Mouse (Mus musculus) megakaryocyte, embryonic 14.5 days (primary cell): ENCODE data around the gene Gm20388. TPM values are rescaled to one million over a fixed set of nuclear protein-coding genes. Genes with fewer than 3 reads are reported as not detected.

ENCODE experiments used
- H3K27me3 ChIP-seq: replicated peaks from 2 replicates; pipeline ENCODE3; 2012; ENCODE audit warnings: inconsistent platforms
- H3K36me3 ChIP-seq: replicated peaks from 2 replicates; pipeline ENCODE3; 2012; ENCODE audit warnings: low read length, inconsistent platforms, mixed read lengths
- H3K4me1 ChIP-seq: 2 replicates; pipeline ENCODE4 v1.6.1; 2012; ENCODE audit warnings: inconsistent platforms
- H3K4me3 ChIP-seq: replicated peaks from 2 replicates; pipeline ENCODE3; 2012; ENCODE audit warnings: moderate library complexity, mild to moderate bottlenecking, inconsistent platforms
- H3K9me3 ChIP-seq: 2 replicates; pipeline ENCODE4 v1.6.1; 2012; ENCODE audit warnings: inconsistent platforms
- FLI1 ChIP-seq: IDR thresholded peaks from 2 replicates; pipeline ENCODE4 v1.6.1; 2012; ENCODE audit warnings: low read length, inconsistent platforms, mixed read lengths
- GATA1 ChIP-seq: IDR thresholded peaks from 3 replicates; pipeline ENCODE4 v1.6.1; 2012; ENCODE audit warnings: mixed read lengths, low read length, inconsistent platforms, borderline replicate concordance
- polyA plus RNA-seq: library from polyadenylated mRNA; stranded (reverse); fragments of >175 nt; gene quantifications from 2 replicates; pipeline ENCODE4 v1.2.3, GENCODE M21; 2012; ENCODE audit warnings: low replicate concordance; ENCODE audit not compliant: insufficient read depth

Gene Gm20388
- polyA plus RNA-seq, 1 experiment: 111 TPM

DNA sequence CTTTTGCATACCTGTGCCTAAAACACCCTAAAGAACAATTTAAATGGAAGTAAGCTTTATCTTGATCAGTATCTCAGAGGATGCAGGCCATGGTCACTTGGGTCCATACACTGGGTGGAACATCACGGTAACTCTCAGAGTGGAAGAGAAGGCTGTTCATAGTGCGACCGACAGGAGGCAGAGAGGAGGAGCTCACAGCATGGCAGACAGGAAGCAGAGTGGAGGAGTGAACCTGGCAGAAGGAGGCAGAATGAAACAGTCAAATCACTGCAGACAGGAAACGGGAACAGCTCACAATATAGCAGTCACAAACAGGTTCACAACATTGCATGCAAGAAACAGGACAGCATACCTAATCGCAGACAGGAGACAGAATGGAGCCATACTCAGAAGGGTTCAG, 4239.9 kb downstream of the Gm20388 start:
- Histone ChIP-seq H3K4me1 (no peaks in the 10 kb centered on the region; the same call in 1 of the 2 replicates), H3K4me3 (no peak overlapping the region), H3K27me3 (peaks cover 43% of the 10 kb centered on the region), H3K9me3 (peaks cover 28% of the 10 kb centered on the region), H3K36me3 (no peaks in the 10 kb centered on the region)
- no peak for TF ChIP-seq GATA1
- TF ChIP-seq FLI1: no peak

DNA sequence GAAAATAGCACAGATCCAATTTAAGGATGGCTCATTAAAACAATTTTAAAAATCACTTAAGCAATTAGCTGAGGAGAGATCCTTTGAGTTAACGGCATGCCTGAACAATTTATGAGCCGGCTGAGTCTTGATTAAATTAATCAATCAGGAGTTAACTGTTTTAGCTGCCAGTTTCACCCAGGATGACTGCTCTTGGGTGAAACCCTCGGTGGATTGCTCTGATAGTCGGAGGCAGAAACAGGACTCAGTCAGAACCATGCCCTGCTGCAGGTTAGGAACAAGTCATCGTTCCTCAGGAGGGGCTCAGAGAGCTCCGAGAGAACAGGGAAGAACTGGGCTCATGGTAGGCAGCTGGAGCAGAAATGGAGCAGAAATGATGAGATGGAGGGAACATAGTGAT, 4241.2 kb downstream of the Gm20388 start:
- H3K4me1 ChIP-seq: no peaks in the 10 kb centered on the region; the same call in 1 of the 2 replicates
- H3K27me3 ChIP-seq: peaks cover 44% of the 10 kb centered on the region
- peaks cover 28% of the 10 kb centered on the region for H3K9me3 ChIP-seq
- H3K36me3 ChIP-seq: no peaks in the 10 kb centered on the region
- H3K4me3 ChIP-seq: no peak overlapping the region
- TF ChIP-seq FLI1 (no peak), GATA1 (no peak)

DNA sequence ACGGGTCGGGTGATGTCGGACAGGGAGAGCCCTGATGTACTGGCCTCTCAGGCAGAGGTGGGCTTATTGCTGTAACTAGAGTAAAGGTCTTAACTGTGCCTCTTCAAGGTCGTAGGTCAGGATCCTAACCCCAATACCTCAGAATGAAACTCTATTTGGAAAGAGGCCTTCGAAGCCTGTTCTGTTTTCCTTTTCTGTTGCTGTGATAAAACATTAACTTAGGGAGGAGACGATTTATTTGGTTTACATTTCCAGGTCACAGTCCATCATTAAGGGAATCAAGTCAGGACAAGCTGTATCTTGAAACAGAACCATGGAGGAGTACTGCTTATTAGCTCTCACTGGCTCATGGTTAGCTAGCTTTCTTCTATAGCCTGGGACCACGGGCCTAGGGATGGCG, 4242.1 kb downstream of the Gm20388 start:
- Histone ChIP-seq H3K9me3 (peaks cover 28% of the 10 kb centered on the region), H3K4me1 (peaks cover 6% of the 10 kb centered on the region), H3K27me3 (peaks cover 48% of the 10 kb centered on the region), H3K4me3 (no peak overlapping the region), H3K36me3 (no peaks in the 10 kb centered on the region)
- TF ChIP-seq GATA1 (no peak), FLI1 (no peak)

DNA sequence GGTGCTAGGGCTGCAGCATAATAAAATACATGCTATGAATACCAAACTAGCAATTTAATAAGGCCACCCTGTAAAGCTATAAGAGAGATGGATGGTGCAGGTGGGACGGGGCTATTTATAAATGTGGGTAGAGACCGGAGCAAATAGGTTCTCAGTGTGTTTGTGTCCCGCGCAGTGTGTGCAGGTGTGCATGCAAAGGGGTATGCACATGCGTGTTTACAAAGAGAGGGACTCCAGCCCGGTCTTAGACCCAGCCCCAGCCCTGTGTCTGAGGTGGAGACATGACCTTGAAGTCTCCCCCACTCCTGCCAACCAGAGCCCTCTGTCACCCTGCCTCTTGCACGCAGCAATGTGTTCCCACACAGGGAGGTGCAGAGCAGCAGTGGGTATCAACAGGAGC, 4245.7 kb downstream of the Gm20388 start:
- H3K9me3 ChIP-seq: peaks cover 20% of the 10 kb centered on the region
- TF ChIP-seq GATA1: no peak
- H3K4me1 ChIP-seq: peaks cover 9% of the 10 kb centered on the region
- peaks cover 45% of the 10 kb centered on the region for H3K27me3 ChIP-seq
- no peaks in the 10 kb centered on the region for H3K36me3 ChIP-seq
- no peak overlapping the region for H3K4me3 ChIP-seq

DNA sequence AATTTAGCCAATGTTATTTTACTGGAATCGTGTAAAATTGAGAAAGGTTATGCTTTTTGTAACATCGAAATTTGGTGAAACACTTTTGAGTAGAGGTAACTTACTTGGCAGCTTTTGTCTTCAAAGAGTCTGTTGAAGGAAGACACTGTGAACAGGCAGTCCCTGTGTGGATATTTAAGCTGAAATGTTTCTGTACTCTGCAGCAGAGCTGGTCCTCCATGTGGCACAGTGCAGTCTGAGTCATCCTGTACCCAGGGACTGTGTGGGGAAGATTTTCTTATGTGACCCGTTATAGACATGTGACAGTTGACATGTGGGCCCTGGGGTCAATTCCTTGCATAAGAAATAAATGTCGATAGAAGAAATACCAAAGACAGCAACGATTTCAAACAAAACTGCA, 4251.0 kb downstream of the Gm20388 start:
- TF ChIP-seq GATA1: no peak
- Histone ChIP-seq H3K4me3 (no peak overlapping the region), H3K36me3 (no peaks in the 10 kb centered on the region), H3K27me3 (peaks cover 39% of the 10 kb centered on the region), H3K9me3 (0 out of 2 replicates have a peak, but pooled peaks cover 3% of the 10 kb centered on the region), H3K4me1 (peaks cover 9% of the 10 kb centered on the region)

DNA sequence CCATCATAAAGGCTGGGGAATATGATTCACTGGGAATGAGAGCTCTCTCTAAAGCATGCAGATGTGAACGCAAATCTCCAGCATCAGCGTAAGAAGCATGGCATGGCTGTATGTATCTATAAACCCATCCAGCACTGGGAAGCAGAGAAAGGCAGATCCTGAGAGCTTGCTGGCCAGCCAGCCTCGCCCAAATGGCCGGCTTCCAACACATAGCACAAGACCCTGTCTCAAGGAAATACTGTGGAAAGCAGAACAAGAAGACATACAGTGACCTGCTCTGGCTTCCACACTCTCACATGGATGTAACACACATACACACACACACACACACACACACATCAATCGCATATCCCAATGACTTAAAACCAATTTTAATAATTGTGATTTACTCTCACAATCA, 4252.6 kb downstream of the Gm20388 start:
- TF ChIP-seq FLI1 (no peak), GATA1 (no peak)
- no peaks in the 10 kb centered on the region for H3K36me3 ChIP-seq

DNA sequence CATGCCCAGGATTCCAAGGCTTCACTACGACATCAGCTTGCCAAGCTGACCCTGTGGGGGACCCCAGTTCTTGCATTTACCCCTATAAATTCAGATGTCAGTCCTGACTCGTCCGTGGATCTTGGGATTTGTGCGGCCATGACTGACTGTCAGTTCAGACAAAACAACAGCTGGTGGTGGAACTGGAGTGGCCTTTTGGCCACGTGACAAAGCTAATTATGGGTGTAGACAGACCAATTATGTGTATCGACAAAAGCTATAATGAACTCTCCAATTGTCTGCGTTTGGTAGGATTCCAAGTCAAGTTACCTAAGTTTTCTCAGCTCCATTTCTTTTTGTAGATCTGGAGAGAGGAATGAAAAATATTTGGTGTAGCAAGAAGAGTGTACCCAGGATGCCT, 4259.1 kb downstream of the Gm20388 start:
- no peaks in the 10 kb centered on the region for H3K9me3 ChIP-seq
- no peaks in the 10 kb centered on the region for H3K36me3 ChIP-seq
- H3K4me3 ChIP-seq: no peak overlapping the region
- peaks cover 61% of the 10 kb centered on the region for H3K27me3 ChIP-seq
- H3K4me1 ChIP-seq: peaks cover 10% of the 10 kb centered on the region; the same call in 1 of the 2 replicates
- no peak for TF ChIP-seq GATA1

More for the DNA sequence above, 4252.6 kb downstream of the Gm20388 start:
- H3K4me3 ChIP-seq: no peak overlapping the region
- H3K9me3 ChIP-seq: 0 out of 2 replicates have a peak, but pooled peaks cover 3% of the 10 kb centered on the region
- H3K27me3 ChIP-seq: peaks cover 35% of the 10 kb centered on the region
- H3K4me1 ChIP-seq: no peaks in the 10 kb centered on the region; the same call in 1 of the 2 replicates

DNA sequence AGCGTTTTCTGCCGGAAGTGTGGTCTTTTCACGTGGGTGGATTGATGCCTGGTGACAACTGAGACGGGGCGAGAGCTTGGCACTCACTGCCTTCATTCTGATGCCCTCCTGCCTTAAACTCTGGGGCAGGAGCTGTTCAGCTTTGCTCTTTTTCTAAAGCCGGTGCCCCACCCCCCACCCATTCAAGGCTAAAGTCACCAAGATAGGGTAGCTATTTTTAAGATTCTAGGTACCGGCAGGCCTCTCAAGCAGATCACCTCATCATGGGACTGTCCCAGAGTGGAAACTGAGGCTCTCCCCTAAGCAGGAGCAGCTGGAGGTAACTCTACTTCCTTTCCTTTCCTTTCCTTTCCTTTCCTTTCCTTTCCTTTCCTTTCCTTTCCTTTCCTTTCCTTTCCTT, 4260.0 kb downstream of the Gm20388 start:
- H3K9me3 ChIP-seq: peaks cover 5% of the 10 kb centered on the region
- peaks cover 58% of the 10 kb centered on the region for H3K27me3 ChIP-seq
- H3K4me1 ChIP-seq: peaks cover 10% of the 10 kb centered on the region; the same call in 1 of the 2 replicates

DNA sequence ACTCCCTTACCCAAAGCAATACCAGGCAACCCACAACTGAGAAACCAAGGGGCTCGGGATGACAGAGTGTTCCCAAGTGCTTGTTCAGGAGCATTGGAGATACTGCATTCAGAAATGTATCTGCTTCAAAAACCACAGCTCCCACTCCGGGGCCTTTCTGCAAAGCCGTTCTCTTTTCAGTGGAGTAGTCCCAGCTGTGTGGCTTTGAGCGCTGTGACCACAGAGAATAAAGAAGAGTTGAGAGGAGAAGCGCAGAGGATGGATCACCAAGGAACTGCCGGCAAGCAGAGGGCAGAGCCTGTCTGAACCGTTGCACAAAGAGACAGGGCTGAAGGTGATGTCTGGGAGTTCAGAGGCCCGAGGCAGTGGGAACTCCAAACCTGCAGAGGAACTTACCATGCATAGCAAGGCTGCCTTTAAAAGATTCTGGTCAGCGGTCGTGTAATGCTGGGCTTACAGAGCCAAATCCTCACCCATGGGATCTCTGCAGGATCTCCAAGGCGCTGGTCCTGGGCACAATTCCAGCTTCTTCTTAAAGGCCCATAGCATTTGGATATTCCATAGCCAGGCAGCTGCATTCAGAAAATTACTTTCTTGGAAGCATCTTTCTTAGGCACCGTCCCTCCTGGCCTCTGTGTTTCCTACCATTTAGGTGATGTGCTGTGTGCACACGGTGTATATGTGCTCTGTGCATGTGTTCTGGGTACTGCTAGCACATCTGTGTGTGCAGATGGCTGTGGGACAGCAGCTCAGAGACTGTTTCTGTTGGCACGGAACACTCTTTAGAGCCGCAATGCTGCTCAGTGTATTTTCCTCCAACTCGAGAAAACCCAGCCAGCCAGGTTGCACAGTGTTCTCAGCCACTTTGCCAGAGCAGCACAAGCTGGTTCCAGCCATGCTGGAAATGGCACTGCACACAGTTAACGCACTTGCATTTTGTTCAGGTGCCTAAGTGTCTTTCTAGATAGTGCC, 4261.2 kb downstream of the Gm20388 start:
- no peak overlapping the region for H3K4me3 ChIP-seq
- TF ChIP-seq FLI1 (no peak), GATA1 (no peak)
- H3K4me1 ChIP-seq: peaks cover 10% of the 10 kb centered on the region; the same call in 1 of the 2 replicates
- H3K27me3 ChIP-seq: peaks cover 52% of the 10 kb centered on the region
- peaks cover 17% of the 10 kb centered on the region for H3K9me3 ChIP-seq
- no peaks in the 10 kb centered on the region for H3K36me3 ChIP-seq

More for the DNA sequence above, 4260.0 kb downstream of the Gm20388 start:
- no peak for TF ChIP-seq FLI1
- no peak for TF ChIP-seq GATA1
- H3K36me3 ChIP-seq: no peaks in the 10 kb centered on the region
- no peak overlapping the region for H3K4me3 ChIP-seq

DNA sequence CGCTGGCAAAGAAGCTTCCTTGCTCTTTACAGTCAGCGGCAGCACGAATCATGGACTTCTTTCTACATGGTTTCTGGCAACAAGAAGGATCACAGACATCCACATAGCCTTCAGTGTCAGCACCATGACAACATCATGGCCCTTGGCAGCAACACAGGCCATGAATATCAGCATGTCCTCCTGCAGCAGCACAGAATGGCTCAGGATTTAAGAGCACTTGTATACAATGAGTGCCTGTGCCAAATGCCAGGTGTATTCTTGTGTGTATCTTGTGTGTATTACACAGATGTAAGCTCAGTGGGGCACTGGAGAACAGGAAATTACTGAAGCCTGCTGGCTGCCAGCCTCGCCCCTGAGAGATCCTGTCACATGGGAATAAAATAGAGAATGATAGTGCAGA, 4263.0 kb downstream of the Gm20388 start:
- Histone ChIP-seq H3K4me1 (peaks cover 10% of the 10 kb centered on the region; the same call in 1 of the 2 replicates), H3K27me3 (peaks cover 50% of the 10 kb centered on the region), H3K36me3 (no peaks in the 10 kb centered on the region), H3K4me3 (no peak overlapping the region), H3K9me3 (peaks cover 33% of the 10 kb centered on the region)
- no peak for TF ChIP-seq FLI1
- TF ChIP-seq GATA1: no peak
